Mouse (Mus musculus) midbrain, embryonic 12.5 days (tissue): Measurements from ENCODE around the gene Gabrb3. TPM values are rescaled to one million over a fixed set of nuclear protein-coding genes. Genes with fewer than 3 reads are reported as not detected.

Experiments used
- ATAC-seq: fragments of 200-750 bp; cut with Nextera tagmentation; 2 replicates; pipeline ENCODE4 v1.8.0; 2017; ENCODE audit warnings: low read depth, moderate TSS enrichment, moderate library complexity; ENCODE audit not compliant: low FRiP score
- H3K27ac ChIP-seq: fragments of 300-500 bp; sonication (generic); replicated peaks from 2 replicates; pipeline ENCODE4 v1.5.1; 2016; ENCODE audit warnings: mild to moderate bottlenecking
- H3K27me3 ChIP-seq: fragments of 300-500 bp; sonication (generic); 2 replicates; pipeline ENCODE4 v1.6.1; 2016; ENCODE audit warnings: mild to moderate bottlenecking
- H3K36me3 ChIP-seq: fragments of 300-500 bp; sonication (generic); 2 replicates; pipeline ENCODE4 v1.6.1; 2016
- H3K4me1 ChIP-seq: fragments of 300-500 bp; sonication (generic); 2 replicates; pipeline ENCODE4 v1.6.1; 2016
- H3K4me2 ChIP-seq: fragments of 300-500 bp; sonication (generic); replicated peaks from 2 replicates; pipeline ENCODE4 v1.6.1; 2016; ENCODE audit warnings: mild to moderate bottlenecking, moderate library complexity
- H3K4me3 ChIP-seq: fragments of 300-500 bp; sonication (generic); 2 replicates; pipeline ENCODE4 v1.5.1; 2016; ENCODE audit warnings: mild to moderate bottlenecking
- H3K9ac ChIP-seq: fragments of 300-500 bp; sonication (generic); replicated peaks from 2 replicates; pipeline ENCODE4 v1.6.1; 2016; ENCODE audit warnings: mild to moderate bottlenecking, moderate library complexity
- H3K9me3 ChIP-seq: fragments of 300-500 bp; sonication (generic); 2 replicates; pipeline ENCODE4 v1.6.1; 2016; ENCODE audit warnings: mild to moderate bottlenecking
- WGBS: fragments of 180-500 bp; shearing (Covaris S2); methylation state at CpG from one replicate; pipeline ENCODE4 v1.1.7; 2016; 5-methylcytosine and 5-hydroxymethylcytosine counted together
- polyA plus RNA-seq: library from polyadenylated mRNA; unstranded; fragments of >200 nt; fragmentation: Nextera tagmentation; extraction: Ambion mirVana; gene quantifications from 2 replicates; pipeline ENCODE4 v1.2.1, GENCODE M21; 2016

The Gabrb3 gene
- polyA plus RNA-seq, 1 experiment from 2014 or later, result 15.2 TPM

DNA sequence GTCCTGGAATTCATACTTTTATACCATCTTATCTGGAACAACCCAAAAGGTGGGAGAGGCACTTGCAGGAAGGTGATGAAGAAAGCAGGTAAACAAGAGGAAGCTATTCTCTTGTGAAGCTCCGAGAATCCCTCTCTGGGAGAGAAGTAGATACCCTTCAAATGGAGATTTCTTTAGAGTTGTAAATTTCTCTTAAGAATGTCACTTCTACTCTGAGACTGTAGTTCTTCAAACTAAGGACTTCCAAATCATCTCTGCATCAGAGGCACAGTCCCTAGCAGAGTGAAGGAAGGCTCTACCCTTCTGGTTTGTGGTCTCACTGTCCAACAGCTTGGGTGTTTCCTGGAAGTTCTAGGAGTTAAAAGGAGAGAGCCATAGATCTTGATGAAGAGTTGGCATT lies 221.3 kb downstream of the Gabrb3 start:
- Histone ChIP-seq H3K36me3 (no peaks in the 10 kb centered on the region), H3K4me2 (no peak overlapping the region), H3K4me1 (no peaks in the 10 kb centered on the region), H3K27ac (no peak overlapping the region), H3K4me3 (no peak overlapping the region), H3K9me3 (no peaks in the 10 kb centered on the region), H3K27me3 (no peaks in the 10 kb centered on the region), H3K9ac (no peak overlapping the region)
- no peak for ATAC-seq
- 65% methylated on average over 1 of the region's 1 CpGs for WGBS

DNA sequence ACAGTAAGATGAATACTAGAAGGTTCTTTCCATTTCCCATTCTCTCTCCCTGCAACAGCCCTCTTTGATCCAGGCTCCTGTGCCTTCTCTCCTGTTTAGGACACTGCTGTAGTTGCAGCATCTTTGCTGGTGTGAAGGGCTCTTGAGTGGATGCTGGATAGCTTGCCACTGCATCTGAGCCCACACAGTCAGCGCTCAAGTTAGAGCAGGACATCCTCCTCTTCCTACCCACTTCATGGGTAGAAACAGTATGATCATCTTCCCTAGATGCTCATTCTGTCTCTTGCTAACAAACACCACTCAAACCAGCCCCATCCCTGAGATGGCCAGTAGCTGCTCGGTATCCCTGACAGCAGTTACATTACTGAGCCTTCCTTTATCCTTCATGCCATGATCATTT lies 227.9 kb downstream of the Gabrb3 start:
- 82% methylated on average over 2 of the region's 2 CpGs for WGBS
- Histone ChIP-seq H3K27ac (no peak overlapping the region), H3K36me3 (no peaks in the 10 kb centered on the region), H3K4me1 (no peaks in the 10 kb centered on the region), H3K9me3 (no peaks in the 10 kb centered on the region), H3K4me2 (no peak overlapping the region), H3K9ac (no peak overlapping the region), H3K27me3 (no peaks in the 10 kb centered on the region), H3K4me3 (no peak overlapping the region)
- ATAC-seq, result no peak

DNA sequence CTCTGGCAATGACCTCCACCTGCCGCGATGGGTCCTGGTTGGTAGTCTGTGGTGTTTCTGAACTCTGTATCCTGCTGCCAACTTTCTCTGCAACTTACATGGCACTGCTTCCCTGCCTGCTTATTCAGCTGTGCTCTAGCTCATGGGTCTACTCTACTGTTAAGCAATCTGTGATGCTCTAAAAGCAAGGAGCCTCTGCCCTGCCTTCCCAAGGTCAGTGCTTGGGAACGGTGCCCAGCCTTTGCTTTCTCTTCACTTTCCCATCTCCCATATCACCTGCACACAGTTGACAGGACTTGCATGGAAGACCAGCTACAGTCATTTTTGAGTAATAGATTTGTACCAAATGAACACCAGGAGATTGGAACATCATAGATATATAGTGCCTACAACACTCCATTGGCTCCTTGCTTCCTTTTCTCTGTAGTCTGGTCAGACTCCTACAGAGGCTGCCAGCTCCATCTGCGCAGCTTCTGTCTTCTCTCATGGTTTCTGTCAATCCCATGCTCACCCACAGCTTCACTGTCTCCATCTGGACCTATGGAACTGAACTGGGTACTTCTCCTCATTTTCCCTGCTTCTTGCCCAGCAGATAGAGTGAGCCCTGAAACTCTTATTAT lies 228.8 kb downstream of the Gabrb3 start:
- Histone ChIP-seq H3K9me3 (no peaks in the 10 kb centered on the region), H3K9ac (no peak overlapping the region), H3K27ac (no peak overlapping the region), H3K4me3 (no peak overlapping the region), H3K4me2 (no peak overlapping the region), H3K36me3 (no peaks in the 10 kb centered on the region), H3K4me1 (no peaks in the 10 kb centered on the region), H3K27me3 (no peaks in the 10 kb centered on the region)
- WGBS, result 94% methylated on average over 4 of the region's 4 CpGs
- no peak for ATAC-seq

DNA sequence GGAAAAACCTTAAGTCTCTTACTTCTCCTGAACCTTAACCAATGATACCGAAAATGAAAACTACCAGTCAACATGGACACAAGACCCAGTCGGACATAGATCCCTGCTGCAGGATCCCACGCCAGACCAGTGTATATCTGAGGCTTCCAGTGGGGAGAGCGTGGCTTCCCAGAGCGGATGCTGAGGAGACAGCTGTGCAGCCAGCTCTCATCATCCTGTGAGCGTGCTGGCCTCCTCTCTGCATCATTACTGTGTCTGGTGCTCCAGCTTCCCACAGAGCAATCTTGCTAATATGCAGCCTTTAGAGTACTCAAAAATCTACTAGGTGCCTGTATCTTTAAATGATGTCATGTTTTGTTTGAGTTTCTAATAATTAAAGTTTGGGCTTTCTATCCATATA lies 257.9 kb downstream of the Gabrb3 start:
- Histone ChIP-seq H3K4me2 (no peak overlapping the region), H3K36me3 (no peaks in the 10 kb centered on the region), H3K4me1 (no peaks in the 10 kb centered on the region), H3K27ac (no peak overlapping the region), H3K9ac (no peak overlapping the region), H3K9me3 (no peaks in the 10 kb centered on the region), H3K27me3 (no peaks in the 10 kb centered on the region), H3K4me3 (no peak overlapping the region)
- WGBS, result 78% methylated on average over 6 of the region's 6 CpGs
- no peak for ATAC-seq

DNA sequence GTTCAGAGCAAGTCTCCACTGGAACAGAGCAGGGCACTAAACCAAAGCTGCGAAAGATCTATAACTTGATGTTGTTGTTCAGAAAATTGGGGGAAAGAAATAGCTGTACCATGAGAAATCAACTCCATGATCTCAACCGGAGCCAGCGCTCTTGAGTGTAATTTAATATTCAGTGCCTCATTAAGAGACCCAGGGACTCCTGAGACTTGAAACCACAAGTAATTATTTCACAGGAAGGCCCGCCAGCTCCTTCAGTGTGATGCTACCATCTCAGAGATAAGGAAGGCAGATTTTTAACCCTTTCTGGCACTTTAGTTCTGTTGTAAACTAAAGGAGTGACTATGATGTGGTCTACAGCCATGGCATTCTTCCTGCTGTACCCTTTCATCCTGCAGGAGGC lies 270.3 kb downstream of the Gabrb3 start:
- Histone ChIP-seq H3K4me1 (no peaks in the 10 kb centered on the region), H3K9ac (no peak overlapping the region), H3K36me3 (no peaks in the 10 kb centered on the region), H3K9me3 (no peaks in the 10 kb centered on the region), H3K27ac (no peak overlapping the region), H3K4me3 (no peak overlapping the region), H3K4me2 (no peak overlapping the region), H3K27me3 (no peaks in the 10 kb centered on the region)
- no peak for ATAC-seq
- 79% methylated on average over 4 of the region's 4 CpGs for WGBS

DNA sequence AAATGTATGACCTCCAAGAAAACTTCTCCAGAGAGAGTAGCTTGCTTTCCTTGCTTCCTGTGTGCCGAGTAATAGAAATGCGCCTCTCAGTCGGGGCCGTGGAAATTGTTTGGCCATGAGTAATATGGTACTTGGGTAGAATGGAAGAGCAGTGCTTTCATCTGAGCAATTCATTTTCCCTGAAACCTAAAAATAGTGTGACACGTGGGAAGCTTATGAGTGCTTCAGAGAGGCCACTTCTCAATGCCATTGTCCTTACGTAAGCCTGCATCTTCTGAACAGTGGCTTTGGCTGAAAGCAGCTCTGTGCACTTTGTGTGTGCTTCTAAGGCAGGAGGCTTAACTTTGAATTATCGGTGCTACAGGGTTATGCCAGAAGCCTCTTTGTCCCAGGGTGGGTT lies 280.9 kb downstream of the Gabrb3 start:
- H3K4me1 ChIP-seq, result no peaks in the 10 kb centered on the region

DNA sequence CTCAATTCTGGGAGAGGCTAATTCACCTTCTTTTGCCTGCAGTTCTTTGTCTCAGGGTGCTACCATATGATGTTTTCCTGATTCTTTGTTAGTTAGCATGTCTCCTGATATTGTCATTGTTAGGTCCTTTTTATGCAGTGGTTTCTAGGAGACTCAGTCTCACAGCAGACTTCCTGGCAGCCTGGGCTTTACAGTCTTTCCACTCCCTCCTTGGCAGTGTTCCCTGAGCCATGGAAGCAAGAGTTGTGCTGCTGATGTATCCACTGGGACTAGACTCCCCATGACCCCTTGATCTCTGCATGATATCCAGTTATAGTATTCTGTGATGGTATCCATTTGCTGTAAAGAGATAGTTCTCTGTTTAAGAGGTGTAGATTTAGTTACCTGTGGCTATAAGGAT lies 281.6 kb downstream of the Gabrb3 start:
- no peak overlapping the region for H3K27ac ChIP-seq

More for the DNA sequence above, 280.9 kb downstream of the Gabrb3 start:
- 75% methylated on average over 7 of the region's 7 CpGs for WGBS
- no peak overlapping the region for H3K27ac ChIP-seq
- H3K36me3 ChIP-seq, result no peaks in the 10 kb centered on the region
- no peak for ATAC-seq
- no peak overlapping the region for H3K4me3 ChIP-seq
- no peak overlapping the region for H3K4me2 ChIP-seq
- H3K9me3 ChIP-seq, result no peaks in the 10 kb centered on the region
- H3K27me3 ChIP-seq, result no peaks in the 10 kb centered on the region
- no peak overlapping the region for H3K9ac ChIP-seq

DNA sequence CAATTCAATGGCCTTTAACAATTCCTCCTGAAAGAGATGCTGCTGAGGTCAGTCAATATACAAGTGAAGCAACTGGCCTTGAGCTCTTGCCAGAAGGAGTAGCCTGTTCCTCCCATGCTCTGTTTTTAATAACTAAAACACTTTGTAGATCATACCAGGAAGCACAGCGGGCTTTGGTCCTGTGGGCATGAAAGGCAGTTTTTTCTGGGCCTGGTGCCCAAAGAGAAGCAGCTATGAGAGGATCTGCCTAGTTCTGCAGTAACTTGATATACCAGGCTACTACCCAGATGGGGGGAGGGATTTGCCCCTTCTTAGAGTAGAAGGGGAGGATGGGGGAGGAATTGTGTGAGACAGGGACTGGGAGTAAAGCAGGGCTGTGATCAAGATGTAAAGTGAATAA lies 284.1 kb downstream of the Gabrb3 start:
- 75% methylated on average over 1 of the region's 1 CpGs for WGBS
- no peak overlapping the region for H3K4me3 ChIP-seq
- no peaks in the 10 kb centered on the region for H3K27me3 ChIP-seq
- H3K4me2 ChIP-seq, result no peak overlapping the region
- no peak overlapping the region for H3K9ac ChIP-seq
- H3K36me3 ChIP-seq, result no peaks in the 10 kb centered on the region
- no peaks in the 10 kb centered on the region for H3K4me1 ChIP-seq
- H3K9me3 ChIP-seq, result no peaks in the 10 kb centered on the region
- ATAC-seq, result no peak
- H3K27ac ChIP-seq, result no peak overlapping the region

More for the DNA sequence above, 281.6 kb downstream of the Gabrb3 start:
- no peak for ATAC-seq
- Histone ChIP-seq H3K9ac (no peak overlapping the region), H3K4me2 (no peak overlapping the region), H3K27me3 (no peaks in the 10 kb centered on the region), H3K4me1 (no peaks in the 10 kb centered on the region), H3K9me3 (no peaks in the 10 kb centered on the region), H3K36me3 (no peaks in the 10 kb centered on the region), H3K4me3 (no peak overlapping the region)

DNA sequence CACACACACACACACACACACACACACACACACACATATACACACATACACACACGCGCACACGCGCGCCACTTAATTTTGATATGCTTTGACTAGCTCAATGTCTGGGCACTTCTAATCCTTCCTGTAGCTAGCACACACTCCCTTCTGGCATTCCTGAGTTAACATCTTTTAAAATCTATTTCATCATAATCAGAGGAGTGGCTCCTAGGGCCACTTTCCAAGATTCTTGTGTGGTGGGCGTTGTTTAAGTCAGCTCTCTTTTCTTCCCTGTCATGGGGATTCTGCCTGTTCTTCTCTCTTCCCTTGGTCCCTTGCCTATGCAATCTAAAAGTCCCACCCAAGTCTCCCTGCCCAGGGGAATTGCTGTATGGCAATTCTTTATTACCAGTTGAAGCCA lies 286.6 kb downstream of the Gabrb3 start:
- WGBS, result 89% methylated on average over 6 of the region's 6 CpGs
- no peaks in the 10 kb centered on the region for H3K9me3 ChIP-seq
- H3K4me2 ChIP-seq, result no peak overlapping the region
- no peak for ATAC-seq
- no peak overlapping the region for H3K27ac ChIP-seq
- no peaks in the 10 kb centered on the region for H3K36me3 ChIP-seq
- no peaks in the 10 kb centered on the region for H3K4me1 ChIP-seq
- H3K4me3 ChIP-seq, result no peak overlapping the region
- H3K9ac ChIP-seq, result no peak overlapping the region
- H3K27me3 ChIP-seq, result no peaks in the 10 kb centered on the region

DNA sequence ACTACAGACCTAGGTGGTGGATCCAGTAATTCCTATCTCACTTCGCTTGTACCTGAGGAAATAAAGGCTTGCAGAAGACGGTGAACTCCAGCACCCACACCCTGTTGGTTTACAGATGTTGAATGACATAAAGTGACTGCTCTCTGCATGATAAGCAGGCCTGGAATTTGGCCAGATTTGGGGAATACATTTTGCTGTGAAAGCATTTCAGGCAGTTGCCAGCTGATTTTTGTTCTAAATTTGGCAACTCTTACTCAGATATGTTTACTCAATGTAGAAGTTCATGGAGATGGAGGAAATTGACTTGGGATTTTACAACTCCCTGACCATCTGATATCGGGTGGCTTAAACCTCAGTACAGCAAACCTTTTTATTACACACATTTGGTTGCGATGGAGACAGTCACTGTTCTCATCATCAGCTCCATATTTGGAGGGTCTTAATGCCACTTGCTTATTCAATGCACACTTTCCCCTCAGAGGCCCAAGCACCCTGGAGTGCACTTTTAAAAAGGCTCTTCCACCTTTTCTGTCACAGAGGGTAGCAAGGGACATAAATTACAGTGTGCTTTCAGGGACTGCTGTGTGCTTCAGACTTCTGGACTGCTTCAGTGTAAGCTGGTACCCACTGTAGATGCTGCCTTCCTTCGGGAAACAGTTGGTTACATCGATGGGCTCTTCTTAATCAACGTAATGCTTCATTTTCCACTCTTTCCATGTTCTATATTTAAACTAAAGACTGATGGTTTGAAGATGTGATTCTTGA lies 287.7 kb downstream of the Gabrb3 start:
- Histone ChIP-seq H3K9ac (no peak overlapping the region), H3K4me3 (no peak overlapping the region), H3K36me3 (no peaks in the 10 kb centered on the region), H3K4me1 (no peaks in the 10 kb centered on the region), H3K27me3 (no peaks in the 10 kb centered on the region), H3K27ac (no peak overlapping the region), H3K4me2 (no peak overlapping the region), H3K9me3 (no peaks in the 10 kb centered on the region)
- 88% methylated on average over 7 of the region's 7 CpGs for WGBS
- no peak for ATAC-seq

DNA sequence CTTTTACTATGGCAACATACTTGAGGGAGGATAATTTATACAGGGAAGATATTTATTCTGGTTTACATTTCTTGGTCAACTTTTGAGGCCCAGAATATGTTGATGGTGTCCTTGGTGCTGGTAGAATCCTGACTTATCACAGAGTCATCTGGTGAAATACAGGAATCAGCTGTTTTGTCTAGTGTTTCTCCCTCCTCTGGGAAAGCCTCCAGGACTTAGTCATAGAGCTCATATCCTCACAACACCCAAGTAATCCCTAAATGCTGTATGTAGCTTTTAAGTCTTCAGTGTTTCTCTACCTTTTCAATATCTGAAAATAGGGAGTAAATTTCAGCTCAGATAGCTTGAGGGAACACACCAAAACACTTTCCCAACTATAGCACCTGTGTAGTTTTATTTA lies 292.2 kb downstream of the Gabrb3 start:
- no peak for ATAC-seq
- no peaks in the 10 kb centered on the region for H3K9me3 ChIP-seq
- no peak overlapping the region for H3K27ac ChIP-seq
- no peak overlapping the region for H3K4me2 ChIP-seq
- no peak overlapping the region for H3K4me3 ChIP-seq
- no peaks in the 10 kb centered on the region for H3K27me3 ChIP-seq
- H3K4me1 ChIP-seq, result no peaks in the 10 kb centered on the region
- no peaks in the 10 kb centered on the region for H3K36me3 ChIP-seq
- H3K9ac ChIP-seq, result no peak overlapping the region

DNA sequence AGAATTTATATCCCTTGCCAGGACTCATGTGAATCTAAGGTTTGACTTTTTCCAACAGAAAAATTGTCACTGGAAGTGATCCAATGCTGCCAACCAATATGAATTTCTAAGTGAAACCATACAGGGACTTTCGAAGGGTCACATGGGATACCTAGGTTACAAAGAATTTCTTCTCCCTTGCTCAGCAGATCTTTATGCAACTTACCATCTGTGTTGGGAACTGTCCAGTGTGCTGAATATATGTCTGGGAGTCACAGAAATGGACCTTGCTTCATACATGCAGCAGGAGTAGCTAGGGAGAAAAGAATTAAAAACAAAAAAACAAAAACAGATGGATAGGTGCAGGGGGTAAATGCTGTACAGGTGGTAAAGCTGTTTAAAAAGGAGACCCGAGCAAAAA lies 327.3 kb downstream of the Gabrb3 start:
- Histone ChIP-seq H3K27me3 (no peaks in the 10 kb centered on the region), H3K27ac (no peak overlapping the region), H3K4me2 (no peak overlapping the region), H3K4me1 (no peaks in the 10 kb centered on the region), H3K9ac (no peak overlapping the region), H3K4me3 (no peak overlapping the region), H3K36me3 (no peaks in the 10 kb centered on the region), H3K9me3 (no peaks in the 10 kb centered on the region)
- 84% methylated on average over 2 of the region's 2 CpGs for WGBS
- no peak for ATAC-seq

DNA sequence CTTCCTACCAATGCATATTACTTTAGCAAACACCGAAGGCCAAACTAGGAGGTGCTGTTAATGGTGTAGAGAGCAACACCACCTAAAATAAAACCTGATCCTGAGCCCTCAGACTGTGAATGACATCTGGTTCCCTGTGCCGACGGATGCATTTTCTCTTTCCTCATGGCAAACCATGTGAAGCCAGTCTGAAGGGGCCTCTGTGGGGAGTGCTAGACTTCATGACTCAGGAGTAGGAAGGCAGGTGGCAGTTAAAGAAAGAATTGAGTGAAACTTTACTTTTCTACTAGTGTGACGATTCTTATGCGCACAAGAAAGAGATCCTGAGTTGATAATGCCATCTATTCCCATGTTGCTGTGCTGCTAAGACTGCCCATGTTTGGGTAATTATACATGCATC lies 341.0 kb downstream of the Gabrb3 start:
- 89% methylated on average over 5 of the region's 5 CpGs for WGBS
- no peak overlapping the region for H3K27ac ChIP-seq
- no peaks in the 10 kb centered on the region for H3K27me3 ChIP-seq
- no peak overlapping the region for H3K4me2 ChIP-seq
- no peak overlapping the region for H3K4me3 ChIP-seq
- H3K4me1 ChIP-seq, result no peaks in the 10 kb centered on the region
- no peak for ATAC-seq
- no peaks in the 10 kb centered on the region for H3K9me3 ChIP-seq
- no peak overlapping the region for H3K9ac ChIP-seq
- no peaks in the 10 kb centered on the region for H3K36me3 ChIP-seq
